Mouse (Mus musculus): Measurements from ENCODE around the gene Uba7.

DNA sequence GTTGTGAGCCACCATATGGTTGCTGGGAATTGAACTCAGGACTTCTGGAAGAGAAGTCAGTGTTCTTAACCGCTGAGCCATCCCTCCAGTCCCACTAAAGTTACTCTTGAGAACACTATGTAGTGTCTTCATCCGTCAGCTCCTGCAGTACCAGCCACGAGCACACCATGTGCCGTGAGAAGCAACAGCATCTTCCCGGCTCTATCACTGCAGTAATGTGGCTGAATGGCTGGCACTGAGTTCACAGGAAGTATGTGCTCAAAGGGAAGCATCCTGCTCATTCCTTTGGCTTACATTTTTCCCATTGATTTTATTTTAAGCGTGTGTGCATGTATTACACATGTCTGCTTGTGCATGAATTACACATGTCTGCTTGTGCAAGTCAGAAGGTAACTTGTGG is 7.9 kb upstream of the Uba7 start:
- no peak for TF ChIP-seq CTCF (IDR thresholded peaks at IDR 0.05; ENCODE audit: low read depth)
- no peak for TF ChIP-seq EP300 (IDR thresholded peaks at IDR 0.05; ENCODE audit: low read depth)
